24 mouse cellular contexts compared by ENCODE assay signal in the genomic region with DNA sequence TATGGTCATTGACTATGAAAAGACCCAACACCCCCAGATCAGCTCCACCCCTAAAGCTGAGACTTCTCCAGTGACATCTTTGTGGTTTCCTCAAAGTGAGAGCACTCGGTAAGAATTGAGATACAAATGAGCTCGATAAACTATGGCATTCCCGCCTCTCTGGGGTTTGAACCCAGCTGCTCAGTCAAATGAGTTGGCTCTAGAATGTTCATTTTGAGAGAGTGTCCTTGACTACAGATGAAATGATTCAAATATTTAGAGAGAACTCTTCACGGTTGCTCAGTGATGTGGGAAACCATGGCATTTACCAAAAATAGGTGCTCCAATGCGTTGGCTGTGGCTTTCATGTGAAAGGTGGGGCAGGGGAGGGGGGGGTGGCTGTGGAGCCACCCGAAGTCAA.
DNase-seq lines count a peak whose midpoint lies in the region; ATAC-seq lines count a peak whose summit lies in the region.
"Had no signal": no experiment of that assay in that cellular context is flagged by ENCODE, and none has a peak within 500 bp of the region (broad histone marks: within the 10 kb centered on the region; RNA-seq: fewer than 3 reads in every experiment).

No protein-coding gene starts in this region.

- no peak overlapping the region for H3K9ac ChIP-seq in hindbrain, embryonic 12.5 days
- H3K9ac ChIP-seq: embryonic facial prominence, embryonic 12.5 days; embryonic facial prominence, embryonic 15.5 days; forebrain, postnatal 0 days; heart, embryonic 12.5 days; heart, embryonic 15.5 days; hindbrain, embryonic 15.5 days had no signal

- H3K4me1 ChIP-seq in hindbrain, embryonic 12.5 days, result no peaks in the 10 kb centered on the region
- H3K4me1 ChIP-seq: embryonic facial prominence, embryonic 12.5 days; embryonic facial prominence, embryonic 15.5 days; heart, embryonic 15.5 days; hindbrain, embryonic 15.5 days had no signal

- DNase-seq in B cell, adult 2 months, result peak; percentile 49 to 54
- DNase-seq in natural killer cell, adult 2 months (ENCODE audit: low spot score in 2 of 2), result peak; percentile 27 to 46
- no peak for DNase-seq in kidney, adult 9 months
- DNase-seq in heart, postnatal 14 days, result no peak
- DNase-seq: adrenal gland, adult 2 months; adrenal gland, postnatal 14 days; cerebellum, adult 11 months; cerebellum, adult 2 months; cerebellum, adult 9-11 months; cerebellum, postnatal 25 days; forebrain, postnatal 0 days; gastrocnemius, adult 2 months; gastrocnemius, postnatal 14 days; heart, adult 11 months; heart, postnatal 10 days; heart, postnatal 4 days had no signal

- no peaks in the 10 kb centered on the region for H3K27me3 ChIP-seq in hindbrain, embryonic 12.5 days
- H3K27me3 ChIP-seq: embryonic facial prominence, embryonic 12.5 days; embryonic facial prominence, embryonic 15.5 days; heart, embryonic 12.5 days; heart, embryonic 15.5 days; hindbrain, embryonic 15.5 days had no signal

- ATAC-seq in CD4-positive, CD25-positive, alpha-beta regulatory T cell, adult 4 months, result peak; percentile 53
- ATAC-seq in hindbrain, embryonic 12.5 days (ENCODE audit: low FRiP score), result no peak
- ATAC-seq: forebrain, embryonic 14.5 days; forebrain, postnatal 0 days had no signal

- H3K9me3 ChIP-seq in hindbrain, embryonic 12.5 days (replicated peaks), result no peaks in the 10 kb centered on the region
- H3K9me3 ChIP-seq: embryonic facial prominence, embryonic 12.5 days; embryonic facial prominence, embryonic 15.5 days; heart, embryonic 12.5 days; heart, embryonic 15.5 days; hindbrain, embryonic 15.5 days had no signal

- intact Hi-C loops in heart, postnatal 14 days (cut with DNase I), result no loop called here

- no peak overlapping the region for H3K4me2 ChIP-seq in hindbrain, embryonic 12.5 days (replicated peaks)
- H3K4me2 ChIP-seq: embryonic facial prominence, embryonic 12.5 days; embryonic facial prominence, embryonic 15.5 days; heart, embryonic 12.5 days; heart, embryonic 15.5 days; hindbrain, embryonic 15.5 days had no signal

- no peak overlapping the region for H3K4me3 ChIP-seq in hindbrain, embryonic 12.5 days
- H3K4me3 ChIP-seq: embryonic facial prominence, embryonic 12.5 days; embryonic facial prominence, embryonic 15.5 days; gastrocnemius, adult 2 months; heart, embryonic 12.5 days; heart, embryonic 15.5 days; hindbrain, embryonic 15.5 days had no signal

- H3K36me3 ChIP-seq in hindbrain, embryonic 12.5 days, result no peaks in the 10 kb centered on the region
- H3K36me3 ChIP-seq: embryonic facial prominence, embryonic 12.5 days; embryonic facial prominence, embryonic 15.5 days; heart, embryonic 12.5 days; heart, embryonic 15.5 days; hindbrain, embryonic 15.5 days had no signal

- H3K27ac ChIP-seq in hindbrain, embryonic 12.5 days, result no peak overlapping the region
- H3K27ac ChIP-seq: embryonic facial prominence, embryonic 12.5 days; embryonic facial prominence, embryonic 15.5 days; gastrocnemius, adult 2 months; heart, embryonic 15.5 days; hindbrain, embryonic 15.5 days had no signal

- 85% methylated on average over 6 of the region's 6 CpGs for WGBS in hindbrain, embryonic 12.5 days

Comparison
In these comparisons a context has a peak if more than half of its experiments do, and no peak if none do; other contexts are left out.
1. DNase-seq: peak in B cell, adult 2 months (2 of 2) and natural killer cell, adult 2 months (2 of 2); none in kidney, adult 9 months (single experiment) and heart, postnatal 14 days (0 of 2).